Mouse (Mus musculus) layer of hippocampus, postnatal 36 days (tissue): ENCODE measurements around the gene Lime1. TPM values are rescaled to one million over a fixed set of nuclear protein-coding genes. Genes with fewer than 3 reads are reported as not detected.
A peak's percentile ranks its signal among the peaks of the same experiment; 100 is the strongest.

ENCODE experiments used
- DNase-seq, 2 experiments: peaks; one replicate each; pipeline ENCODE4 v3.0.0; 2022
- total RNA-seq, 2 experiments: library from RNA; stranded (reverse); gene quantifications; 2 replicates each; pipeline ENCODE4 v1.2.3; 2021

The Lime1 gene
- total RNA-seq, result 10 to 100 TPM; 38.5 to 52.5 TPM

DNA sequence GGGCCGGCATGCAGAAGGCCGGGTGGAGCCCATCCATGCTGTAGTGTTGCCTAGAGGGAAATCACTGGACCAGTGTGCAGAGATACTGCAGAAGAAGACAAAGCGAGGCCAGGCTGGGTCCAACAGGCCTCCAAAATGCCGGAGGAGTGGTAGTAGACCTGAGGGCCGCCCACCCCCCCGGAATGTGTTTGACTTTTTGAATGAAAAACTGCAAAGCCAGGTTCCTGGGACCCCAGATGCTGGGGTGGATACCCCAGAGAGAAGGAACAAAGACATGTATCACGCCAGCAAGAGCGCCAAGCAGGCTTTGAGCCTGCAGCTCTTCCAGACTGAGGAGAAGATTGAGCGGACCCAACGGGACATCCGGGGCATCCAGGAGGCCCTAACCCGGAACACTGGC, at the start of gene Lime1:
Gene Lime1 (plus strand): TSS at position 301 of the 400 bp plus-strand sequence.
- no peak for DNase-seq

DNA sequence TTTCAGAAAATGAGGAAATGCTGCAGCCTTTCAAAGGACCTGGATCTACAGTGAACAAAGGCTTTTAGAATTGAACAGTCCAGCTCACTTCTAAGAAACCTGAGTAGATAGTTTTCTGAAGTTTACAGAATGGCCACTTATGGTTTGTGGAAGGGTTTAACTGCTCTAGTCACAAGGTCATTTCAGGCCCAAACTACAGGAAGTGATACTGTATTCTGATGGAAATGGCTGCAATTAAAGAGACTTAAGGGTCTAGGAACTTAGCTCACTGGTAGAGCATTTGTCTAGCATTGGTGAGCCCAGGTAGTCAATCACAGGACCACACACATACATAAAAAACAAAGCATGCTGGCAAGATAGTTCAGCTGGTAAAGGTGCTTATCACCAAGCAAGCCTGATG, 47.3 kb upstream of the Lime1 start:
- DNase-seq, result no peak

GRCm38 (mm10) chr2:181334023-181334422, 45.9 kb upstream of the Lime1 start:
- peak; percentile 35 to 44 for DNase-seq

- no peak for DNase-seq
Measured at GRCm38 (mm10) chr2:181340426-181340825, 39.5 kb upstream of the Lime1 start.

DNA sequence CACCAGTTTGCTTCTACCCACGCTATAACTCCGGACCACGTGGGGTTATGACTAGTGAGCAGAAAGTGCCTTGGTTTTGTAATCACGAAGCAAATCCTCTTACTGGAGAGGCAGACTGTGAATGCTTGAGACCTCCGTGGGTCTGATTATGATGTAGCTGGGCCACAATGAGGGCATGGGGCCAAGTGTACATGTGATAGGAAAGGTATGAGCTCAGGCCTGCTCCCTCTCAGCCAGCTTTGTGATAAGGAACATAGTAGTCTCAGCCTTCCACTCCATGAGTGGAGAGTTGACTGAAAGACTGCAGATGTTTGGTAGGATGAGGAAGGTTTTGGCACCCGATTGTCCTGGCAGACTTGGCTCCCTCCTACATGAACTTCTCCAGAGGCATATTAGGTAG, 37.1 kb upstream of the Lime1 start:
- DNase-seq, result no peak

GRCm38 (mm10) chr2:181356780-181357179, 23.1 kb upstream of the Lime1 start:
- DNase-seq, result no peak

GRCm38 (mm10) chr2:181363946-181364345, 15.9 kb upstream of the Lime1 start:
- no peak for DNase-seq

DNA sequence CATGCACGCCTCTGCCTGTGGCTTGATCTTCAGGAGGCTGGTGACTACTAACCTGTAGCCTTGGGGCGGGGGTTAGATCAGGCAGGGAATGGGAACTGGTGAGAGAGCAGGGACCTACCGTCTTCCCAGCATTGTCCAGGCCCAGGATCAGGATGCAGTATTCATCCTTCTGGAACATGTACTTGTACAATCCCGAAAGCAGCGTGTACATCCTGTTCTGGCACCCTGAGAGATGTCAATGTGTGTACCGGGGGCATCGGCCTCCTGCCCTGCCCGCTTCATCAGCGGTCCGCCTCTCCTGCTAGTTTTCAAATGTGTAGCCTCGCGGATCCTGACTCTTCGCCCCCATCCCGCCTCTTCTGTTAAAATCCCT, 15.4 kb upstream of the Lime1 start:
- DNase-seq, result no peak

DNA sequence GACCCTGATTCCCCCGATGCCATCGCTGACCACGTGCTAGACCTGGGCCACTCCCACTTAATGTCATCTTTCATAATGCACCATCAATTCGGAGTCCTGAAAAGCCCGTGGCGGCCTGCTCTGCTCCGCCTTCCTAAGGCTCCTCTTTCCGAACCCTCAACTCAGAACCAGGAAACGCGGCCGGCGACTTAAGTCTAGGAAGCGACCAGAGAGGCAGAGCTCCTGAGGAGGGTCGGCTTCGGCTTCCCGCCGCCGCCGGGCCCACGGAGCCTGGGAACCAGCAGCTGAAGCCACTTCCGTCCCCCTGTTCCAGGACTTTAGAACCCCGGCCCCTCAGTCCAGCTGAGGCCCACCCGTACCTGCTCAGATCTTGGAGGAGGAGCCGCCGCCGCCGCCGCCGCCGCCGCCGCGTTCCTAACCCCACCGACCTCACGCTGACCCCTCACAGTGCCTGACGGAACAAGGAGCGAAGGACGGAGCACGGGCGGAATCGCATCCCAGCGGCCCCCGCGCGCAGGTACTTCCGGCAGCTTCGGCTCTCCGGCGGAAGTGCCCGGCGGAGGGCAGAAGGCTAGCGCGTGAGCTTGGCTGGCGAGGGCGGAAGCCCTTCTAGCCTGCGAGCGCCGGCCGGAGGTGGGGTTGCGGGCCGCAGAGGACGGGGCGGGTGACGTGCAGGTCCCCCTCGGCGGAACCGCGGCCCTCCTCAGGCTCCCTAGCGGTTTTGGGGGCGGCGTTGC, 14.8 kb upstream of the Lime1 start, which contains the start of the genes Zgpat and Arfrp1:
Gene Zgpat (plus strand): TSS at position 69 of the 737 bp plus-strand sequence.
Gene Arfrp1 (minus strand): TSS at position 545 of the 737 bp plus-strand sequence.
- DNase-seq, result peak; percentile 89 to 91

GRCm38 (mm10) chr2:181365655-181366075, 14.2 kb upstream of the Lime1 start:
- peak in 1 of 2 experiments; percentile 25 for DNase-seq

- DNase-seq, result no peak
Measured at GRCm38 (mm10) chr2:181370001-181370400, 9.9 kb upstream of the Lime1 start.

DNA sequence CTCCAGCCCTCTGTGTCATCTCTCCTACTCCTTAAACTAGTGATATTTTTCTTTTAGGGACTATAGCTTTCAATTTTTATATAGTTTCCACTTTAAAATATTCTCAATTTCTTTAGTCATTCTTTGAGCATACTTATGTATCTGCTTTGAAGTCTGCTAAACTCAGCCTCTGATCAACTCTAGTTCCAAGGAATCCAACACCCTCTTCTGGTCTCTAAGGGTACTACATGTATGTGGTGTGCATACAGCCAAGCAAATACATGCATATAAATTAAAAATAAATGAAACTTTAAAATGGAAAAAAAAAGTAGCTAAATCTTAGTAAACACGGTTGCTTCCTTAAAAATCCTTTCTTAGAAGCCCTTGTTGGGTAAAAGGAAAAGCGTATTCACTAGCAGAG, 4.1 kb upstream of the Lime1 start:
- DNase-seq, result no peak

DNA sequence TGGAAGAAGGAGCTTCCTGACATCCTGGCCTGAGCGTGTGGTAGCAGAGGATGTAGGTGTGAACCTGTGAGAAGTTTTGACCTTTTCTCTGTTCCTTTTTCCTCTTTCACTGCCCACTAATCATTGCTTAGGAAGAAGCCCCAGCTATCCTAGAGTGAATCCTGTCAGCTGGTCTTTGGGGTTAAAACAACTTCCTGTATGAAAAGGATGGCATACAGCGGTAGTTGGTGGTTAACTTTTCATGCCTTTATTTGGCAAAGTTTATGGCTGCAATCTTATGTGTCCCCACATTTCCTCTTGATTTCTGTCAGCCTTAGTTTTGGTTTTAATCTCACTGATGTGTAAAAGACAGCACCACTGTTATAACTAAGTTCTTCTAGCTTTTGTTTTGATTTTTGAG, 2.6 kb upstream of the Lime1 start:
- DNase-seq, result no peak

GRCm38 (mm10) chr2:181378701-181379100, 1.2 kb upstream of the Lime1 start:
- no peak for DNase-seq

GRCm38 (mm10) chr2:181380251-181380650, 373 bp downstream of the Lime1 start:
- DNase-seq, result no peak

GRCm38 (mm10) chr2:181381107-181381506, 1.2 kb downstream of the Lime1 start:
- no peak for DNase-seq

DNA sequence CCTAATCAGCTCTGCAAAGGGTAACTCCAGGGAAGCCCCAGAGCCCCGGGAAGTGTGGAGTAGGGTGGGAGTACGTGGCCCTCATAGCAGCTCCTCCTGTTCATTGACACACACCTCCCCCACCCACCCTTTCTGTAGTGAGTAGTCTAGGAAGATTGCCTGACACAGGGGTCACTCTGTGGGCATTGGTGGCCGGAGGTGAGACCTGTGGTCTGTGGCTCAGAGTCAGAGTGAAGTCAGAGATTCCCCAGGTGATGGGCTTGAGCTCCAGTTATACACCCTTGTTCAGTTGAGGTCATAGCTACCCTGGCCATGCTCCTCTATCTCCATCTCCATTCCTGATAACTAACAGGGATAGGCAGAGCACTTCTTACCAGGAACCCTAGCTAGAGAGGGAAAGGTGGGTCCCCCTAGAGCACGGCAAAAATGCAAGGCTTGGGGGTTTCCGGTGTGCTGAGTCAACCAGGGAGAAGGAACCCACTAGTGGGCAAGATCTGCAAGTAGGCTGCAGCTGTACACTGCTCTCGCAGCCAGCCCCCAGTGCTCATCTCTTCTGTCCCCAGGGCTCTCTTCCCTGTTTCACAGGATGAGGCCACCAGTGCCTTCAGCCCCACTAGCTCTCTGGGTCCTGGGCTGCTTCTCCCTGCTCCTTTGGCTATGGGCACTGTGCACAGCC, 1.9 kb downstream of the Lime1 start:
- DNase-seq, result no peak

DNA sequence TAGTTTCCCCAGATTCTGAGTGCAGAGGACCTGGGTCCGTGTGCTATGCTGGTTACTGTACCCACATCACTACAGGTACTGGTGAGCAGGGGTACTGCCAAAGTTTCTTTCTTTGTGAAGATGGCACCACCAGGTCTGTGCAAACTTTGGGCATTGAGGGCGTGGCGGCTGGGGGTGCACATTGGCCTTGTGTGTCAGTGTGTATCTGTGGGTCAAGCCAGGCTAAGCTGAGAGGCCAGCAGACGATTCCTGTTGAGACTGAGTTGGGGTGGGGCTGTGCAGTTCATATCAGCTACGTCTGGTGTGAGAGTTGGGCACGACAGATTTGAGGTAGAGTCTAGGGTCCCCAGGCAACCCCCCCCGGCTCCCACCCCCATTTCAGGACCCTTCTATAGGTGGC, 4.6 kb downstream of the Lime1 start:
- no peak for DNase-seq

GRCm38 (mm10) chr2:181384919-181385391, 5.1 kb downstream of the Lime1 start:
- DNase-seq, result peak; percentile 47 to 48

- DNase-seq, result peak in 1 of 2 experiments; percentile 40
Measured at GRCm38 (mm10) chr2:181385885-181386284, 6.0 kb downstream of the Lime1 start.

DNA sequence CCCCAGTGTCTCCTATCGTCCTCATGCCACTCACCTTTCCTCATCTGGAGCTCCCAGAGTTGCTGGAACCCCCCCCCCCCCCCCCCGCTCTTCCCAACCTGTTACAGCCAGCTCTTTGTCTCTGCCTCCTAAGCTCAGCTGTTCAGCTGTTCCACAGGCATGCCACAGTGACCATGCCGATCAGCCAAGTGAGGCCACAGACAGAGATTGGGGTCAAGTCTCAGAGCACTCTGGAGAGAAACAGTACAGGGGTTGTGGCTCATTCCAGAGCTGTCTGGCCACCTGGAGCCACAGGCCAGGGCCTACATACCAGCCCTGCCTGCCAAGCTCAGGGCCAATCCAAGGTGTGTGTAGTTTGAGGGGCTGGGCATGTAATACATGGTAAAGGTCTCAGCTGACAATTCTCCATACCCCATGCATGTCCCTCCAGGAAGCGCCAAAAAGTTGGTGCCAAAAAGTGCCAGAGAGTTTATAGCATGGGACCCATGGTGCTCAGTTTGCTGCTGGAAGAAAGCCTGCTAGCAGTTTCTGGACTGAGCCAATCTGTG, 6.9 kb downstream of the Lime1 start:
- DNase-seq, result no peak

- no peak for DNase-seq
Measured at GRCm38 (mm10) chr2:181390136-181390870, 10.4 kb downstream of the Lime1 start.

DNA sequence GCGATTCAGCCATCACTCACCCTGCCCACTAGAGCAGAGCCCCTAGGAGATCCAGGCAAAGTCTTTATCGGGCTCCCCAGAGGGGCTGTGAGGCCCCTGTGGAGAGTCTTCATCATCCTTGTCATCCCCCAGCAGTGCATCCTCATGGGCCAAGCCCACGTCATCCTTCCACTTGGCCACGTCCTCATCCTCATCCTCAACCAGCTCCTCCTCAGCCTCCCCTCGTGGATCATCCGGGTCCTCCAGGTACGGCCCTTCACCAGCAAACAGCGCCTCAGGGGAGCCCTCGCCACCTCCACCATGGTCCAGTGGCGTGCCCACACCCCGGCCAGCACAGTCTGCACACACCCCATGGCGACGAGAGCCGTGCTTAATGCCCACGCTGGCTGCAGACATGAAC, 11.1 kb downstream of the Lime1 start:
- no peak for DNase-seq
